Mouse (Mus musculus) CH12.LX (cell line): ENCODE measurements around the gene Odf2l. TPM values are rescaled to one million over a fixed set of nuclear protein-coding genes. Genes with fewer than 3 reads are reported as not detected.

Experiments used
- DNase-seq: peaks from one replicate; pipeline ENCODE4 v3.0.0-alpha.2; 2013; ENCODE audit errors: extremely low read depth
- H3K27ac ChIP-seq: 2 replicates; pipeline ENCODE4 v1.5.1; 2012; ENCODE audit warnings: low read depth, mild to moderate bottlenecking, control low read depth, moderate library complexity; ENCODE audit not compliant: insufficient read depth
- H3K27me3 ChIP-seq: replicated peaks from 2 replicates; pipeline ENCODE3; 2012; ENCODE audit warnings: inconsistent platforms
- H3K36me3 ChIP-seq, 2 experiments: replicated peaks in 1 of 2; 2 replicates each; pipeline versions ENCODE3 to v1.6.1; 2012; ENCODE audit warnings: inconsistent platforms in 1 of 2, low read length in 1 of 2, mild to moderate bottlenecking in 1 of 2, mixed read lengths in 1 of 2, moderate library complexity in 1 of 2; ENCODE audit not compliant: control insufficient read depth in 1 of 2, insufficient read depth in 1 of 2
- H3K4me1 ChIP-seq, 2 experiments: 2 replicates each; pipeline ENCODE4 v1.6.1; 2012; ENCODE audit warnings: inconsistent platforms in 1 of 2, moderate library complexity in 1 of 2; ENCODE audit not compliant: insufficient read depth in 2 of 2, control insufficient read depth in 1 of 2
- H3K4me2 ChIP-seq: 2 replicates; pipeline ENCODE4 v1.6.1; 2012; ENCODE audit warnings: low read depth, mild to moderate bottlenecking, control low read depth; ENCODE audit not compliant: poor library complexity, insufficient read depth, severe bottlenecking
- H3K4me3 ChIP-seq, 3 experiments: fragments of 150-350 bp in 1 of 3; sonication (generic) in 1 of 3; replicated peaks in 1 of 3; 2 replicates each; pipeline versions ENCODE3 to v1.5.1; 2011 to 2012; ENCODE audit warnings: low read depth in 2 of 3, low read length in 2 of 3, mild to moderate bottlenecking in 2 of 3, moderate library complexity in 2 of 3, control low read depth in 1 of 3, improper control_type of control experiment in 1 of 3, inconsistent platforms in 1 of 3, mixed read lengths in 1 of 3; ENCODE audit not compliant: poor library complexity in 1 of 3
- H3K79me2 ChIP-seq: replicated peaks from 2 replicates; pipeline ENCODE4 v1.6.1; 2012; ENCODE audit warnings: mild to moderate bottlenecking, moderate library complexity; ENCODE audit not compliant: control insufficient read depth, poor library complexity, insufficient read depth, severe bottlenecking; ENCODE audit errors: extremely low read depth
- H3K9ac ChIP-seq: 2 replicates; pipeline ENCODE4 v1.6.1; 2012; ENCODE audit warnings: low read depth, mild to moderate bottlenecking, control low read depth, moderate library complexity; ENCODE audit not compliant: insufficient read depth
- H3K9me3 ChIP-seq: replicated peaks from 2 replicates; pipeline ENCODE3; 2012; ENCODE audit warnings: low read length, inconsistent platforms, mixed read lengths
- CHD2 ChIP-seq: IDR thresholded peaks from 2 replicates; pipeline ENCODE4 v1.6.1; 2011; ENCODE audit warnings: low read length, improper control_type of control experiment
- CTCF ChIP-seq, 2 experiments: IDR thresholded peaks in 1 of 2; conservative IDR thresholded peaks in 1 of 2; 2 replicates each; pipeline ENCODE4 v1.5.1; 2011 to 2012; ENCODE audit warnings: low read depth in 2 of 2, low read length in 2 of 2, improper control_type of control experiment in 1 of 2, inconsistent platforms in 1 of 2, mild to moderate bottlenecking in 1 of 2, moderate library complexity in 1 of 2
- E2F4 ChIP-seq: IDR thresholded peaks from 2 replicates; pipeline ENCODE4 v1.6.1; 2011; ENCODE audit warnings: low read depth, low read length, improper control_type of control experiment; ENCODE audit not compliant: insufficient replicate concordance
- ELF1 ChIP-seq: IDR thresholded peaks from 2 replicates; pipeline ENCODE4 v1.6.1; 2014; ENCODE audit warnings: low read depth, mild to moderate bottlenecking, inconsistent platforms, low read length, improper control_type of control experiment
- ETS1 ChIP-seq: conservative IDR thresholded peaks from 2 replicates; pipeline ENCODE4 v1.6.1; 2012; ENCODE audit warnings: low read depth, mild to moderate bottlenecking, inconsistent platforms, low read length, improper control_type of control experiment, moderate library complexity
- GABPA ChIP-seq: IDR thresholded peaks from 2 replicates; pipeline ENCODE4 v1.6.1; 2012; ENCODE audit warnings: low read depth, low read length, improper control_type of control experiment, inconsistent platforms; ENCODE audit not compliant: insufficient replicate concordance
- IRF4 ChIP-seq: IDR thresholded peaks from 2 replicates; pipeline ENCODE4 v1.6.1; 2014; ENCODE audit warnings: low read depth, mild to moderate bottlenecking, inconsistent platforms, low read length, improper control_type of control experiment
- JUND ChIP-seq: conservative IDR thresholded peaks from 2 replicates; pipeline ENCODE4 v1.6.1; 2011; ENCODE audit warnings: low read depth, low read length, improper control_type of control experiment
- MEF2A ChIP-seq: IDR thresholded peaks from 2 replicates; pipeline ENCODE4 v1.6.1; 2014; ENCODE audit warnings: low read depth, mild to moderate bottlenecking, inconsistent platforms, low read length, improper control_type of control experiment, borderline replicate concordance
- MYC ChIP-seq: IDR thresholded peaks from 2 replicates; pipeline ENCODE4 v1.6.1; 2011; ENCODE audit warnings: low read depth, mild to moderate bottlenecking, improper control_type of control experiment, low read length
- NELFE ChIP-seq: IDR thresholded peaks from 2 replicates; pipeline ENCODE4 v1.6.1; 2011; ENCODE audit warnings: low read depth, low read length, improper control_type of control experiment
- NRF1 ChIP-seq: IDR thresholded peaks from 2 replicates; pipeline ENCODE4 v1.6.1; 2014; ENCODE audit warnings: low read depth, mild to moderate bottlenecking, inconsistent platforms, low read length, improper control_type of control experiment, moderate library complexity
- PAX5 ChIP-seq: IDR thresholded peaks from 2 replicates; pipeline ENCODE4 v1.6.1; 2012; ENCODE audit warnings: low read length, inconsistent platforms, mixed read lengths
- POLR2A ChIP-seq: IDR thresholded peaks from 2 replicates; pipeline ENCODE4 v1.6.1; 2011; ENCODE audit warnings: low read depth, mild to moderate bottlenecking, improper control_type of control experiment, low read length
- POLR2AphosphoS2 ChIP-seq: IDR thresholded peaks from 2 replicates; pipeline ENCODE4 v1.6.1; 2011; ENCODE audit warnings: low read depth, low read length, improper control_type of control experiment
- SMC3 ChIP-seq: IDR thresholded peaks from 2 replicates; pipeline ENCODE4 v1.6.1; 2011; ENCODE audit warnings: low read depth, low read length, improper control_type of control experiment
- UBTF ChIP-seq: IDR thresholded peaks from 2 replicates; pipeline ENCODE4 v1.6.1; 2012; ENCODE audit warnings: low read depth, mild to moderate bottlenecking, inconsistent platforms, low read length, improper control_type of control experiment, moderate library complexity
- USF2 ChIP-seq: conservative IDR thresholded peaks from 2 replicates; pipeline ENCODE4 v1.6.1; 2011; ENCODE audit warnings: low read depth, low read length, improper control_type of control experiment
- ZC3H11A ChIP-seq: IDR thresholded peaks from 2 replicates; pipeline ENCODE4 v1.6.1; 2012; ENCODE audit warnings: low read depth, mild to moderate bottlenecking, inconsistent platforms, low read length, improper control_type of control experiment
- ZMIZ1 ChIP-seq: IDR thresholded peaks from 2 replicates; pipeline ENCODE4 v1.6.1; 2012; ENCODE audit warnings: low read depth, mild to moderate bottlenecking, inconsistent platforms, low read length, improper control_type of control experiment
- ZNF384 ChIP-seq: IDR thresholded peaks from 2 replicates; pipeline ENCODE4 v1.6.1; 2012; ENCODE audit warnings: low read depth, low read length, improper control_type of control experiment, inconsistent platforms
- dilution Hi-C: fragments of 300-500 bp; cut with MboI; formaldehyde crosslinking; loops from 2 replicates; pipeline ENCODE4 v1.14.3; 2020; ENCODE audit warnings: low sequenced_read_pairs; ENCODE audit not compliant: extremely low pct_unique_long_range_greater_than_20kb, extremely low pct_ligation_motif_present
- in situ Hi-C: fragments of 300-500 bp; cut with MboI; formaldehyde crosslinking; loops from 3 replicates; pipeline ENCODE4 v1.14.3; 2019; ENCODE audit warnings: low sequenced_read_pairs, low pct_ligation_motif_present, low pct_unique_long_range_greater_than_20kb, mixed read lengths
- polyA plus RNA-seq: library from polyadenylated mRNA; unstranded; fragments of >175 nt; gene quantifications from 2 replicates; pipeline ENCODE4 v1.2.1, GENCODE M21; 2012; ENCODE audit warnings: low read depth; ENCODE audit not compliant: insufficient read length
- total RNA-seq, 2 experiments: library from RNA; depleted of rRNA; stranded (reverse); fragments of 300-350 nt in 1 of 2; fragments of >200 nt in 1 of 2; gene quantifications; 2 replicates each; pipeline ENCODE4 v1.2.3; 2012 to 2014

The Odf2l gene
- total and polyA plus RNA-seq, 3 experiments, result 26.1 to 51.1 (median 39.1) TPM

- dilution Hi-C loops, result no loop called here
- H3K27ac ChIP-seq, result no peak within 1 kb of the TSS
- H3K79me2 ChIP-seq, result no peaks in the 10 kb centered on the region
- in situ Hi-C loops, result loop anchor here (5.0 kb wide), 1 partner anchor 72 kb away; no protein-coding TSS in a partner anchor
- H3K27me3 ChIP-seq, result no peaks in the 10 kb centered on the region
- H3K9ac ChIP-seq, result no peak within 1 kb of the TSS
- DNase-seq, result no peak
- no peak for TF ChIP-seq ZNF384
- no peak within 1 kb of the TSS for H3K4me2 ChIP-seq
- H3K9me3 ChIP-seq, result no peaks in the 10 kb centered on the region
- no peaks in the 10 kb centered on the region for H3K36me3 ChIP-seq
- H3K4me3 ChIP-seq, result no peak within 1 kb of the TSS
- H3K4me1 ChIP-seq, result peaks cover 13 to 22% of the 10 kb centered on the region in 2 experiments
These were observed 19.1 kb upstream of the Odf2l start, which contains the start of gene Clca2 for GRCm38 (mm10) chr3:145099291-145099690. TSS of gene Clca2 (minus strand) at chr3:145099443.

GRCm38 (mm10) chr3:145101891-145102555 is 16.4 kb upstream of the Odf2l start:
- Histone ChIP-seq H3K4me1 (peaks cover 15 to 38% of the 10 kb centered on the region in 2 experiments), H3K9ac (no peak overlapping the region), H3K4me3 (peak overlapping the region in 1 of 3 experiments; percentile 23), H3K36me3 (no peaks in the 10 kb centered on the region), H3K4me2 (peak overlapping the region; percentile 62), H3K27me3 (no peaks in the 10 kb centered on the region), H3K27ac (no peak overlapping the region), H3K9me3 (no peaks in the 10 kb centered on the region), H3K79me2 (no peaks in the 10 kb centered on the region)
- TF ChIP-seq ZMIZ1 (no peak), GABPA (no peak), ZC3H11A (no peak), POLR2A (no peak), ZNF384 (peak; percentile 48), IRF4 (0 out of 2 replicates have a peak, but pooled peaks have one; percentile 23)
- dilution Hi-C loops (no loop called here), in situ Hi-C loops (no loop called here)
- no peak for DNase-seq

GRCm38 (mm10) chr3:145103321-145103720 is 15.1 kb upstream of the Odf2l start:
- H3K9me3 ChIP-seq, result peaks cover 2% of the 10 kb centered on the region
- no peak overlapping the region for H3K27ac ChIP-seq
- H3K4me1 ChIP-seq, result peaks cover 15 to 38% of the 10 kb centered on the region in 2 experiments
- no peak for DNase-seq
- H3K79me2 ChIP-seq, result no peaks in the 10 kb centered on the region
- no peak overlapping the region for H3K9ac ChIP-seq
- H3K4me2 ChIP-seq, result no peak overlapping the region
- no peaks in the 10 kb centered on the region for H3K27me3 ChIP-seq
- no peaks in the 10 kb centered on the region for H3K36me3 ChIP-seq
- in situ Hi-C loops, result no loop called here
- TF ChIP-seq POLR2AphosphoS2 (no peak), ETS1 (no peak), ELF1 (no peak), ZC3H11A (no peak), NRF1 (no peak), E2F4 (no peak), MYC (no peak), POLR2A (no peak), USF2 (no peak), MEF2A (no peak), NELFE (no peak), JUND (no peak), SMC3 (no peak), PAX5 (no peak), CHD2 (no peak), CTCF (conservative IDR thresholded peaks at IDR 0.05 in 1 of 2, IDR thresholded peaks at IDR 0.05 in 1 of 2; ENCODE audit: low read depth in 2 of 2, low read length in 2 of 2) (no peak), UBTF (no peak)
- TF ChIP-seq, all 38 proteins: peak for 0
- dilution Hi-C loops, result no loop called here
- H3K4me3 ChIP-seq, result no peak overlapping the region
